Mouse (Mus musculus): ENCODE results near the gene Ankrd36. TPM values are rescaled to one million over a fixed set of nuclear protein-coding genes. Genes with fewer than 3 reads are reported as not detected.
A peak's percentile ranks its signal among the peaks of the same experiment; 100 is the strongest.
"Not testable (repeated sequence)": the region's sequence is repeated elsewhere in the genome, so short reads cannot be mapped to it uniquely, and the experiment has no call there.

Ankrd36 gene
- polyA plus RNA-seq, 1 experiment = not detected

DNA sequence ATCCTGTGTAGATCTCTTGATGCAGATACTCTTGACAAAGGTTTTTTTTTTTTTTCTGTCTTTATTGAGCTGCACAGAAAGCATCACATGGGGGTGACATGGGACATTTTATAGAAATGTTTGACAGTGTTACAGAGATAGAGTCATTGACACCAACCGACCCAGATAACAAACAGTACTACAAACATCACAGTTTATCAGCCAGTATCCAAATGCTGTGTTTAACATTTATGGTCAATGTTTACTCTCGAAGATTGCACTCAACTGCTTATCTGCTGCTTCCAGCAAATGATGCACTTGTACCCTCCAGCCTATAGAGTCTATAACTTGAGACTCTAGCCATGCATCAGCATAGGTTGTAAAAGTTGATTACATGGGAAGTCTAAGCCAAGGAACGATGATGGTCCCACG, 25.9 kb downstream of the Ankrd36 start:
- no peak for TF ChIP-seq CTCF (IDR thresholded peaks at IDR 0.05; ENCODE audit: borderline replicate concordance, extremely low read depth, insufficient read depth, insufficient read length)
- TF ChIP-seq POLR2A (IDR thresholded peaks at IDR 0.05; ENCODE audit: borderline replicate concordance, extremely low read depth, insufficient read depth, insufficient read length, poor library complexity, severe bottlenecking) = no peak

DNA sequence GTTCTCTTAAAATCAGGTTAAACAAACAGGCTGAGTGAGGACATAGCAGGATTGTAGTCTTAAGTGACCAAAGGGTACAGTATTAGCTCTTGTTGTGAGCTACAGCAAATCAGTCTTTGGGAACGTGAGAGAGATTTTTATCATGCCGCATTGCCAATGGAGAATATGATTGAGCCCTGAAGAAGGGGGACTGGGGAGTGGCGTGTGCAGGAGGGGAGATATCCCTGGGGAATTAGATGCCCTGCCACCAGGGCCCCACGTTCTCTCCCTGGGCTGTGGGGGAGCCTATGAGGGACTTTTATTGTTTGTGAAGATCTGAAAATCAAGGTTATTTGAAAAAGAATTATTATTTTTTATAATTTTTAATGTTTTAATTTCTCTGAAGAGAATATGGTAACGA, 26.3 kb downstream of the Ankrd36 start:
- no peak for DNase-seq (ENCODE audit: low read depth)

More for the DNA sequence above, 25.9 kb downstream of the Ankrd36 start:
- no peak for DNase-seq (ENCODE audit: low read depth)

DNA sequence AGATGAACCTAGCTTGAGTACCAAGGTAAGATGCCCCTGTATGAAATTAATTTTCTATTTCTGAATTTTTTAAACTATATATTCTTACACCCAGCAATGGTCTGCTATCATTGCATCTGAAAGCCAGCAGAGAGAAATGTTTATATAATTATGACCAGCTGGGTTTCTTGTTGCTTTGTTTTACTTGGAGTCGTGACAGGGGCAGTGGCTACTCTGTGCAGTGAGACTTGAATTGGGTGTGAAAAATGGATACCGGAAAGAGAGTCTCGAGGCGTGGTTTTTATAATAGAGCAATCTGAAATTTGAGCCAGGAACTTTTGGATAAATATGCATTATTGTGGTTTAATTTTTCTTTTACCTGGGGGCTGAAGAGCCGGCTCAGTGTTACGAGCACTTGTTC, 27.3 kb downstream of the Ankrd36 start:
- no peak for TF ChIP-seq POLR2A (IDR thresholded peaks at IDR 0.05; ENCODE audit: borderline replicate concordance, extremely low read depth, insufficient read depth, insufficient read length, poor library complexity, severe bottlenecking)

More for the DNA sequence above, 26.3 kb downstream of the Ankrd36 start:
- TF ChIP-seq POLR2A (IDR thresholded peaks at IDR 0.05; ENCODE audit: borderline replicate concordance, extremely low read depth, insufficient read depth, insufficient read length, poor library complexity, severe bottlenecking) (no peak), CTCF (IDR thresholded peaks at IDR 0.05; ENCODE audit: borderline replicate concordance, extremely low read depth, insufficient read depth, insufficient read length) (no peak)

DNA sequence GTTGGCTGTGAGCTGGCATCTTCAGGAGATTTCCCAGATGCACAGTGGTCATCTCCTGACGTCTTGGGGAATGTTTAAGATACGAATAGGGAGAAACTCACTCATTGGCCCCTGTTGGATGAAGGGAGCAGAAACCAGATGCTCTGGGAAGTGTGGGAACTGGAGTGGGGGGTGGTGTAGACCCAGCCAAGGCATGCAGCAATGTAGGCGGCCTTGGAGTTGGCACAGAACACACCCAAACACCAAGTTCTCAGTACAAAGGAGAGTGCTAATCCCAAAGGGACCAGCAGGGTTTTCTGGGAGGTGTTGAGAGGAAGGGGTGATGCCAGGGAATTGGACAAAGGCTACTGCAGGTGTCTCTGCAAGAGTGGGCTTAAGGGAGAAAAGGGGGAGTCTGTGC, 35.9 kb downstream of the Ankrd36 start:
- no peak for TF ChIP-seq CTCF (IDR thresholded peaks at IDR 0.05; ENCODE audit: borderline replicate concordance, extremely low read depth, insufficient read depth, insufficient read length)
- TF ChIP-seq POLR2A (IDR thresholded peaks at IDR 0.05; ENCODE audit: borderline replicate concordance, extremely low read depth, insufficient read depth, insufficient read length, poor library complexity, severe bottlenecking) = no peak
- no peak for DNase-seq (ENCODE audit: low read depth)

More for the DNA sequence above, 27.3 kb downstream of the Ankrd36 start:
- no peak for DNase-seq (ENCODE audit: low read depth)

DNA sequence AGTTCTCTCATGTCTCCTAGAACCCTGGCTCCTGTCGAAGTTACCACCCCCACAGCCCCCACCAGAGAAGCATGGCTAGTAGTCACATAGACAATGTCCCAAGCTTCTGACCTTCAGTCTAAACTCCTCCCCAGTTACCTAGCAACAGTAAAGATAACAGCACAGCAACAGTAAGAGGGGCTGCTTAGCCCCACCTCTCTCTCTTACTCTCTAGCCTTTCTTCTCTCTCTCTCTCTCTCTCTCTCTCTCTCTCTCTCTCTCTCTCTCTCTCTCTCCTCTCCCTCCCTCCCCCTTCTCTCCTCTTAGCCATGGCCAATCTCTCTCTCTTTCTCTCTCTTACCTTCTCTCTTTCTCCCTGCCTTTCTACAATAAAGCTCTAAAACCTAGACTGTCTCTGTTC, 42.4 kb downstream of the Ankrd36 start:
- DNase-seq (ENCODE audit: low read depth) = not testable (repeated sequence)

DNA sequence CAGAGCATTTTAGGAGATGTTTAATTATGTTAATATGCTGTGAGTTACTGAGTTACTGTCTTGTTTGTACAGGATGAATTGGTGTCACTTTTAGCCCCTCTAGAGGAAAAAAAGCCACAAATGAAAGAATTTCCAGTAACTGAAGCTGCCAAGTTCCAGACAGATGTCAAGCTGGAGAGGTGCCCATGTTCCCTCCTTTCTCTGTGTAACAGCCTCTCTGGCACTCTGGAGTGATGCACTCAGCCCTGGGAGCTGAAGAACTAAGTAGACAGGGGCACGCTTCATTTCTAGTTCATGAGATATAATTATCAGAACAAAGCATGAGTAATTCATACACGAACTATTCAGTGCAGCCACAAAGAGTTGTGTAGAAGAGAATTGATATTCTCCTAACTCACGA, 45.0 kb downstream of the Ankrd36 start:
- TF ChIP-seq CTCF (IDR thresholded peaks at IDR 0.05; ENCODE audit: borderline replicate concordance, extremely low read depth, insufficient read depth, insufficient read length) (no peak), POLR2A (IDR thresholded peaks at IDR 0.05; ENCODE audit: borderline replicate concordance, extremely low read depth, insufficient read depth, insufficient read length, poor library complexity, severe bottlenecking) (no peak)
- peak; percentile 82 for DNase-seq (ENCODE audit: low read depth)

DNA sequence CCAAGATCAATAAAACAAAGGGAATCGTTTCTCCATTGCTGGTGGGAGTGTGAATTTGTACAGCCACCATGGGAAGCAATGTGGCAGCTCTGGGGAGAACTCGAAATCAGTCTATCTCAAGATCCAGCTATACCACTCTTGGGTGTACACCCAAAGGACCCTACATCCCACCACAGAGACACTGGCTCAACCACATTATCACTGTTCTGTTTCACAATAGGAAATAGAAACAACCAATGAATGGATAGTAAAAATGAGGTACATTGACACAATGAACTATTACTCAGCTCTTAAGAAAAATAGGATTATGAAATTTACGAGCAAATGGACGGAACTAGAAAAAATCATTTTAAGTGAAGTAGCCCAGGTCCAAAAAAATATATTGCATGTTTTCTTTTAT, 55.6 kb downstream of the Ankrd36 start:
- TF ChIP-seq CTCF (IDR thresholded peaks at IDR 0.05; ENCODE audit: borderline replicate concordance, extremely low read depth, insufficient read depth, insufficient read length) (no peak), POLR2A (IDR thresholded peaks at IDR 0.05; ENCODE audit: borderline replicate concordance, extremely low read depth, insufficient read depth, insufficient read length, poor library complexity, severe bottlenecking) (no peak)

DNA sequence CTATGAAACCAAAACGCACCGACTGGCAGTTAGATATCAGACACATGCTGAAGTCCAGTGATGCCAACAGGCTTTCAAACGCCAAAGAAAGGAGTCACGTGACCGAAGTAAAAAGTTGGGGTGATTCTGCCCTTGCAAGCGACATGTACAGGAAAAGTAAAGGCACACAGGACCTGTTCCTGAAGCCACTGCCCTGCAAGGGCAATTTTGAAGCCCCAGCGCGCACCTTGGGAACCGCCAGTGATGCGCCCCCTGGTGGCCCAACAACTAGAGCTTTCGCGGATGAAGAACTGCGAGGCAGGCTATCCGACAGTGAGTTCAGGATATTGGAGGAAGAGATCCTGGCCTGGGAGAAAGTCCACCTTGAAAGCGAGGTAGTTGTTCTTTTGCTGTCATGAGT, 59.5 kb downstream of the Ankrd36 start:
- TF ChIP-seq POLR2A (IDR thresholded peaks at IDR 0.05; ENCODE audit: borderline replicate concordance, extremely low read depth, insufficient read depth, insufficient read length, poor library complexity, severe bottlenecking) (no peak), CTCF (IDR thresholded peaks at IDR 0.05; ENCODE audit: borderline replicate concordance, extremely low read depth, insufficient read depth, insufficient read length) (peak; percentile 81)
- peak; percentile 77 for DNase-seq (ENCODE audit: low read depth)

More for the DNA sequence above, 55.6 kb downstream of the Ankrd36 start:
- no peak for DNase-seq (ENCODE audit: low read depth)

DNA sequence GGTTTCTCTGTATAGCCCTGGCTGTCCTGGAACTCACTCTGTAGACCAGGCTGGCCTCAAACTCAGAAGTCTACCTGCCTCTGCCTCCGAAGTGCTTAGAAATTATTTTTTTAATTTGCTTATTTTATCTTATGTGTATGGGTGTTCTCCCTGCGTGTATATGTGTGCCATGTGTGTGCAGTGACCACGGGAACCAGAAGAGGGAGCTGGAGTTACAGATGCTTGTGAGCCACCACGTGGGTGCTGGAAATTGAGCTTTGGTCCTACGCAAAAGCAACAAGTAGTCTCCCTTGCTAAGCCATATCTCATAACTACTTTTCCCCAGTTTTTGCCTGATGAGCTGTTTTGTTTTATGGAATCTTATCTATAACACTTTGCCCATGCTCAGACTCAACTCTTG, 73.6 kb downstream of the Ankrd36 start:
- no peak for DNase-seq (ENCODE audit: low read depth)
- no peak for TF ChIP-seq CTCF (IDR thresholded peaks at IDR 0.05; ENCODE audit: borderline replicate concordance, extremely low read depth, insufficient read depth, insufficient read length)
- no peak for TF ChIP-seq POLR2A (IDR thresholded peaks at IDR 0.05; ENCODE audit: borderline replicate concordance, extremely low read depth, insufficient read depth, insufficient read length, poor library complexity, severe bottlenecking)

DNA sequence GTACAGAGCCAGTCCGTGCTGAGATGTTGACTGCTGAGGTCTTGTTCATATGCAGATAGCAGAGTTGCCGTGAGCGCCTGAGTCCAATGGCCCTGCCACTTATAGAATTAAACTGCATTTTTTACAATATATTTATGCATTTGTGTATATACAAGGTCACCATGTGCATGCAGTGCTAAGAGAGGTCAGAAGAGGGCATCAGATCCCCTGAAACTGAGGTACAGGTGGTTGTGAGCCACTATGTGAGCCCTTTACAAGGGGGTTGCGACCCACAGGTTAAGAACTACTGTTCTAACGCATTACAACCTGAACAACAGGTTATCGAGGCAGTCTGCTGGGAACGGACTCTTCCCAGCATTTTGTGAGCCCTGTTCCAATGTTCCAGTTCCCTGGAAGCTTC, 80.8 kb downstream of the Ankrd36 start:
- peak; percentile 20 for DNase-seq (ENCODE audit: low read depth)
- TF ChIP-seq CTCF (IDR thresholded peaks at IDR 0.05; ENCODE audit: borderline replicate concordance, extremely low read depth, insufficient read depth, insufficient read length) (0 out of 2 replicates have a peak, but pooled peaks have one; percentile 3), POLR2A (IDR thresholded peaks at IDR 0.05; ENCODE audit: borderline replicate concordance, extremely low read depth, insufficient read depth, insufficient read length, poor library complexity, severe bottlenecking) (no peak)

DNA sequence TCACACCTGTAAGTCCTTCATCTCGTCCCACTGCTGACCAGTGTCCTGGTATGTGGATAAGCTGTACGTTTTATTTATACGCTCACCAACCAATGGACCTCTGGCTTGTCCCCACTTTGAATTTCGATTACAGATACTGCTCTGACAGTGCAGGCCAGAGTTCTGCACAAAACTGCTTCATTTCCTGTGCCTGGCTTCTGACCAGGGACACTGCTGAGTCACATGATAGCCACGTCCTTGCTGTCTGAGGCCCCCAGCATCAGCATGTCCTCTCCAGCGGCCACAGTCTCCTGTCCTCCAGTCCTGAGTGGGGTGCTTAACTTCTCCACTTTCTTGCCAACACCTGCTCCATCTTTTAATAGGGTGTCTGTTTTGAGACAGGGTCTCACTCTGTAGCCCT, 113.1 kb downstream of the Ankrd36 start:
- DNase-seq (ENCODE audit: low read depth) = no peak
- TF ChIP-seq CTCF (IDR thresholded peaks at IDR 0.05; ENCODE audit: borderline replicate concordance, extremely low read depth, insufficient read depth, insufficient read length) (no peak), POLR2A (IDR thresholded peaks at IDR 0.05; ENCODE audit: borderline replicate concordance, extremely low read depth, insufficient read depth, insufficient read length, poor library complexity, severe bottlenecking) (no peak)

DNA sequence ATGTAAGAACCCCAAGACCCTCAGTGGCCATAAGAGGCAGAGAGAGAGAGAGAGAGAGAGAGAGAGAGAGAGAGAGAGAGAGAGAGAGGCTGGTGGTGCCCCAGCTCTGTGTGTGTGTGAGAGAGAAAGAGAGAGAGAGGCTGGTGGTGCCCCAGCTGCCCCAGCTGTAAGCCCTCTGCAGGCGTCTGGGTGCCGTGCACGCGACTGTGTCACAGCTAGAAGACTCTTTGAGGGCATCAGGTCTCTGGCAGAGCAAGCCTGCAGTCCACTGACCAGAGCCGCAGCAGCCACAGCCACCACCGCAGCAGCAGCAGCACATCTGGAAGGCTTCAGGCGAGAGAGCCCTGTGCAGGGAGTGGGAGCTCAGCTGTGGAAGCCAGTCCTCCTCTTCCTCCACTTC, 114.8 kb downstream of the Ankrd36 start:
- DNase-seq (ENCODE audit: low read depth) = no peak
- no peak for TF ChIP-seq CTCF (IDR thresholded peaks at IDR 0.05; ENCODE audit: borderline replicate concordance, extremely low read depth, insufficient read depth, insufficient read length)
- TF ChIP-seq POLR2A (IDR thresholded peaks at IDR 0.05; ENCODE audit: borderline replicate concordance, extremely low read depth, insufficient read depth, insufficient read length, poor library complexity, severe bottlenecking) = no peak

DNA sequence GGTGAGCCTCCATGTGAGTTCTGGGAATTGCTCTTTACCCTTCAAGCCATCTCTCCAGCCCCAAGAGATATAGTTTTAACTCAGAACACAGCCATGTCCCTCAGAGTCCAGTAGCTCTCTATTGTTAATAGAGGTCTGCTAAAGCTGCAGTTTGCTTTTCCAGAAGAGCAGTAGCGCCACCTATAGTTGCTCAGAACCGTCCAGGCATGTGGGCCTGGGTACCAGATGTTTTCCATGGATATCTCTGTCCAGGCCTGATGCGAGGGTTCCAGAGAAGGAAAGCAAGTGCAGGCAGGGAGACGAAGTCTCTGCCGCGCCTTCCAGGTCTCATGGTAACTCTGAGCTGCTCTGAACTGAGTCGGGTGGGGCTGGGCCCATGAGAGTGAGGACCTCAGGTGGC, 122.3 kb downstream of the Ankrd36 start:
- DNase-seq (ENCODE audit: low read depth) = peak; percentile 43
- TF ChIP-seq POLR2A (IDR thresholded peaks at IDR 0.05; ENCODE audit: borderline replicate concordance, extremely low read depth, insufficient read depth, insufficient read length, poor library complexity, severe bottlenecking) (no peak), CTCF (IDR thresholded peaks at IDR 0.05; ENCODE audit: borderline replicate concordance, extremely low read depth, insufficient read depth, insufficient read length) (peak; percentile 53; the same call in 1 of the 2 replicates)

Measured in brain, embryonic 14.5 days (tissue).